Mouse (Mus musculus) G1E (cell line): ENCODE results near the gene Cenps. TPM values are rescaled to one million over a fixed set of nuclear protein-coding genes. Genes with fewer than 3 reads are reported as not detected.

Source experiments
- ATAC-seq: 2 replicates; pipeline ENCODE4 v1.8.0; 2016; ENCODE audit warnings: mild to moderate bottlenecking; ENCODE audit not compliant: insufficient number of reproducible peaks, poor library complexity, low FRiP score, severe bottlenecking; ENCODE audit errors: extremely low read depth
- DNase-seq: peaks from one replicate; pipeline ENCODE4 v3.0.0; 2012; ENCODE audit warnings: low spot score
- H3K27me3 ChIP-seq: 2 replicates; pipeline ENCODE4 v1.6.1; 2012; ENCODE audit warnings: mild to moderate bottlenecking, low read length, inconsistent platforms; ENCODE audit not compliant: insufficient read depth
- H3K36me3 ChIP-seq: replicated peaks from 2 replicates; pipeline ENCODE3; 2012; ENCODE audit warnings: mild to moderate bottlenecking, inconsistent platforms
- H3K4me1 ChIP-seq: 2 replicates; pipeline ENCODE4 v1.6.1; 2012; ENCODE audit warnings: low read depth, low read length, inconsistent platforms, mixed read lengths; ENCODE audit not compliant: insufficient read depth
- H3K4me3 ChIP-seq: 2 replicates; pipeline ENCODE4 v1.5.1; 2012; ENCODE audit warnings: low read depth, mild to moderate bottlenecking, inconsistent platforms, low read length, moderate library complexity, mixed read lengths
- H3K9me3 ChIP-seq: replicated peaks from 2 replicates; pipeline ENCODE4 v1.6.1; 2012; ENCODE audit warnings: inconsistent platforms
- CTCF ChIP-seq: IDR thresholded peaks from 2 replicates; pipeline ENCODE4 v1.5.1; 2012; ENCODE audit warnings: low read depth, low read length, inconsistent platforms, mixed read lengths
- GATA1 ChIP-seq: IDR thresholded peaks from 2 replicates; pipeline ENCODE4 v1.6.1; 2012; ENCODE audit warnings: borderline replicate concordance, low read length, inconsistent platforms, mixed read lengths
- GATA2 ChIP-seq: IDR thresholded peaks from 2 replicates; pipeline ENCODE4 v1.6.1; 2012; ENCODE audit warnings: low read depth, low read length, inconsistent platforms, borderline replicate concordance
- POLR2AphosphoS5 ChIP-seq: IDR thresholded peaks from 2 replicates; pipeline ENCODE4 v1.6.1; 2012; ENCODE audit warnings: low read depth, low read length, inconsistent platforms; ENCODE audit not compliant: insufficient replicate concordance
- TAL1 ChIP-seq: conservative IDR thresholded peaks from 2 replicates; pipeline ENCODE4 v1.6.1; 2012; ENCODE audit warnings: low read depth, low read length, inconsistent platforms, mixed read lengths
- polyA plus RNA-seq: library from polyadenylated mRNA; stranded (reverse); fragments of >175 nt; gene quantifications from 2 replicates; pipeline ENCODE4 v1.2.3, GENCODE M21; 2012
- total RNA-seq, 2 experiments: library from RNA; stranded (forward) in 1 of 2; stranded (reverse) in 1 of 2; fragments of 200-1000 nt in 1 of 2; fragments of >200 nt in 1 of 2; fragmentation: Nextera tagmentation in 1 of 2; gene quantifications; 2 replicates each; pipeline ENCODE4 v1.2.3; 2014 to 2017

Cenps gene
- total and polyA plus RNA-seq, 3 experiments = 6.6 to 22.3 (median 7.7) TPM

- peaks cover 3% of the 10 kb centered on the region; the same call in 1 of the 2 replicates for H3K9me3 ChIP-seq
- no peak for DNase-seq
- H3K4me1 ChIP-seq = peaks cover 51% of the 10 kb centered on the region
- H3K36me3 ChIP-seq = peaks cover 99% of the 10 kb centered on the region
- ATAC-seq = no peak
- H3K27me3 ChIP-seq = no peaks in the 10 kb centered on the region
- TF ChIP-seq GATA2 (no peak), POLR2AphosphoS5 (no peak), CTCF (no peak), GATA1 (no peak), TAL1 (no peak)
- no peak overlapping the region for H3K4me3 ChIP-seq
Observed at GRCm38 (mm10) chr4:149159891-149160290, 22.5 kb upstream of the Cenps start.

GRCm38 (mm10) chr4:149159203-149159602 is 21.8 kb upstream of the Cenps start:
- peaks cover 3% of the 10 kb centered on the region; the same call in 1 of the 2 replicates for H3K9me3 ChIP-seq
- H3K36me3 ChIP-seq = peaks cover 99% of the 10 kb centered on the region
- DNase-seq (no peak), ATAC-seq (no peak)
- H3K4me1 ChIP-seq = peaks cover 45% of the 10 kb centered on the region
- H3K27me3 ChIP-seq = no peaks in the 10 kb centered on the region
- H3K4me3 ChIP-seq = no peak overlapping the region
- TF ChIP-seq GATA2 = no peak
- no peak for TF ChIP-seq TAL1
- TF ChIP-seq CTCF = no peak
- TF ChIP-seq GATA1 = no peak
- TF ChIP-seq POLR2AphosphoS5 = no peak

DNA sequence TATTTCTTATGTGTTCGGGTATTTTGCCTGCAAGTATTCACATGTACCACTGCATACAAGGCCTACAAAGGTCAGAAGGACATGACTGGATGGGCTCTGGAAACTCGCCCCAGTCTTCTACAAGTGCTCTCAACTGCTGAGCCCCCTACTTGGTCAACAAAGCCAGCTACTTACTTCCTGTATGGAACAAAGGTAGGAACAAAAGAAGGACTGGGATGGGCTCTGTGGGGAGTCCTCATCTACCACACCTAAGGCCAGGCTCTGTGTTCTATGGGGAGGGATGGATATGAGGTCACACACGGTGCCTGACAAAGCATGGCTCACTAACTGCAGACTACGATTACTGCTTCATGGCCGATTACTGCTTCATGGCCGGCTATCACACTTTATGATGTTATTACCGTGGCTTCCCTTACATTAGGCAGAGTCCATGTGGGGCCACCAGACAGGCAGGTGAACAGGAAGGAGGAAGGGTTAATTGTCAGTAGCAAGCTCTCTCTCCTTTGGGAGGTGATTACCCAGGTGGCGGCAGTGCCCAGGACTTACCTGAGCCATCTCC is 20.1 kb upstream of the Cenps start:
- Histone ChIP-seq H3K4me3 (no peak overlapping the region), H3K27me3 (no peaks in the 10 kb centered on the region), H3K36me3 (peaks cover 99% of the 10 kb centered on the region), H3K4me1 (peaks cover 30% of the 10 kb centered on the region), H3K9me3 (peaks cover 4% of the 10 kb centered on the region)
- no peak for DNase-seq
- ATAC-seq = no peak
- no peak for TF ChIP-seq GATA2
- no peak for TF ChIP-seq GATA1
- no peak for TF ChIP-seq CTCF
- TF ChIP-seq POLR2AphosphoS5 = no peak
- no peak for TF ChIP-seq TAL1

GRCm38 (mm10) chr4:149155711-149156110 is 18.3 kb upstream of the Cenps start:
- ATAC-seq (no peak), DNase-seq (no peak)
- no peak for TF ChIP-seq CTCF
- TF ChIP-seq GATA1 = no peak
- no peak for TF ChIP-seq GATA2
- TF ChIP-seq POLR2AphosphoS5 = no peak
- TF ChIP-seq TAL1 = no peak
- Histone ChIP-seq H3K9me3 (peaks cover 7% of the 10 kb centered on the region), H3K36me3 (peaks cover 99% of the 10 kb centered on the region), H3K4me1 (peaks cover 22% of the 10 kb centered on the region), H3K4me3 (no peak overlapping the region), H3K27me3 (no peaks in the 10 kb centered on the region)

DNA sequence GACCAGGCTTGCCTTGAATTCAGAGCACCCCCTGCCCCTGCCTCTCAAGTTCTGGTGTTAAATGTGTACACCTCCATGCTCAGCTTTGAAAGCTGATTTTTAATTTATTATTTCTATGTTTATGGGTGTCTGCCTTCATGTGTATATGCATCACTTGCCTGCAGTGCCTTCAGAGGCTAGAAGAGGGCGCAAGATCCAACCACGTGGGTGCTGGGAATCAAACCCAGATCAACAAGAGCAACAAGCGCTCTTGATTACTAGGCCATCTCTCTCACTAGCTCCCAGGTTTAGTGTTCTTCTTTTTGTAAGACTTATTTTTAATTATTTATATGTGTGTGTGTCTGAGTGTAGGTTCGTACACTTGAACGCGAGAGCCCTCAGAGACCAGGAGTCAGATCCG is 17.4 kb upstream of the Cenps start:
- peaks cover 7% of the 10 kb centered on the region for H3K9me3 ChIP-seq
- ATAC-seq = no peak

GRCm38 (mm10) chr4:149150721-149151120 is 13.3 kb upstream of the Cenps start:
- no peak overlapping the region for H3K4me3 ChIP-seq
- H3K27me3 ChIP-seq = peaks cover 3% of the 10 kb centered on the region; the same call in 1 of the 2 replicates
- TF ChIP-seq GATA1 = no peak
- no peak for TF ChIP-seq TAL1
- TF ChIP-seq POLR2AphosphoS5 = no peak
- TF ChIP-seq GATA2 = no peak
- no peak for TF ChIP-seq CTCF
- no peak for DNase-seq
- no peak for ATAC-seq
- H3K36me3 ChIP-seq = peaks cover 68% of the 10 kb centered on the region
- peaks cover 5% of the 10 kb centered on the region for H3K9me3 ChIP-seq
- H3K4me1 ChIP-seq = peaks cover 5% of the 10 kb centered on the region

More for the DNA sequence above, 17.4 kb upstream of the Cenps start:
- no peak overlapping the region for H3K4me3 ChIP-seq
- no peak for TF ChIP-seq GATA1
- TF ChIP-seq GATA2 = no peak
- no peak for TF ChIP-seq POLR2AphosphoS5
- TF ChIP-seq TAL1 = no peak
- no peak for TF ChIP-seq CTCF
- peaks cover 19% of the 10 kb centered on the region for H3K4me1 ChIP-seq
- H3K36me3 ChIP-seq = peaks cover 99% of the 10 kb centered on the region
- H3K27me3 ChIP-seq = no peaks in the 10 kb centered on the region
- no peak for DNase-seq

- no peak for DNase-seq
- TF ChIP-seq POLR2AphosphoS5 = no peak
- TF ChIP-seq CTCF = no peak
- TF ChIP-seq TAL1 = no peak
- no peak for TF ChIP-seq GATA2
- no peak for TF ChIP-seq GATA1
- Histone ChIP-seq H3K9me3 (peaks cover 4% of the 10 kb centered on the region), H3K4me1 (peaks cover 5% of the 10 kb centered on the region), H3K4me3 (no peak overlapping the region), H3K36me3 (peaks cover 64% of the 10 kb centered on the region), H3K27me3 (peaks cover 3% of the 10 kb centered on the region; the same call in 1 of the 2 replicates)
- no peak for ATAC-seq
Observed at GRCm38 (mm10) chr4:149150256-149150655, 12.8 kb upstream of the Cenps start.
